Comparison of ENCODE assay signal across 9 mouse cellular contexts in the genomic region with DNA sequence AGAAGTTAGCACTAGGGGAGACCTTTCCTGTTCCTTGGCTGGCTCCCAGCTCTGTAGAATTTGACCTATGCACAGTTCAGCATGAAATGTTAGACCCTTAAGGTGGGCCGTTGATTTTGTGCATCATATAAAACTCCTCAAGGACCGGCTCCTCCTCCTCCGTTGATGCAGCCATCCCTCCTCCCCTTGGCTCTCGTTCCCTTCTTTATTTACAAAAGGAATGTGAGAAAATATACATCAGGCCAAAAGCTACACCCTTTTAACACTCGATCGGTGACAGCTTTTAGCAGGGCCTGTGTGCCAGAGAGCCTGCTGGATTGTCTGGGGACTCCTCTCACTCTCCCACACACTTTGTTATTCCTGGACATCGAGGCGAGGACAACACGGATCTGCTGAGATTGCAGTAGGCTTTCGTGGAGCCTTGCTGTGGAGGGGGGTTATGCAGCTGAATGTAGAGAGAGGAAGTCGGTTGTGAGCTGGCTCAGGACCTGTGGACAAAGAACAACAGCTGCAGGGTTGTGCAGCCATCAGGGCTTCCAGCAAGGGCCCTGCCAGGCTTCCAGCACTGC. TPM values are rescaled to one million over a fixed set of nuclear protein-coding genes. Genes with fewer than 3 reads are reported as not detected.
DNase-seq lines count a peak whose midpoint lies in the region; ATAC-seq and TF ChIP-seq lines count a peak whose summit lies in the region.
"Had no signal": no experiment of that assay in that cellular context is flagged by ENCODE, and none has a peak within 500 bp of the region (broad histone marks: within the 10 kb centered on the region; RNA-seq: fewer than 3 reads in every experiment).

No protein-coding gene starts in this region.

- peak overlapping the region; percentile 73 for H3K27ac ChIP-seq in embryonic facial prominence, embryonic 13.5 days
- peak overlapping the region; percentile 61 to 71 for H3K27ac ChIP-seq in heart, embryonic 14.5 days (replicated peaks in 1 of 2; ENCODE audit: control insufficient read depth in 1 of 2, insufficient read depth in 1 of 2, low read depth in 2 of 2, low read length in 2 of 2)
- H3K27ac ChIP-seq in lung, postnatal 0 days (ENCODE audit: low read length): peak overlapping the region; percentile 69
- peak overlapping the region; percentile 81 for H3K27ac ChIP-seq in stomach, postnatal 0 days (replicated peaks)

- peaks cover 30% of the 10 kb centered on the region for H3K79me2 ChIP-seq in C2C12 (ENCODE audit: control insufficient read depth, insufficient read depth)

- 53% methylated on average over 11 of the region's 11 CpGs for WGBS in embryonic facial prominence, embryonic 13.5 days
- 34% methylated on average over 11 of the region's 11 CpGs for WGBS in heart, embryonic 14.5 days
- WGBS in lung, postnatal 0 days: 15% methylated on average over 11 of the region's 11 CpGs
- WGBS in stomach, postnatal 0 days: 16% methylated on average over 11 of the region's 11 CpGs

- H3K36me3 ChIP-seq in C2C12 (ENCODE audit: control insufficient read depth, insufficient read depth): peaks cover 98% of the 10 kb centered on the region
- H3K36me3 ChIP-seq in embryonic facial prominence, embryonic 13.5 days: peaks cover 67% of the 10 kb centered on the region
- H3K36me3 ChIP-seq in heart, embryonic 14.5 days (ENCODE audit: control insufficient read depth, insufficient read depth, low read length): peaks cover 36% of the 10 kb centered on the region
- no peaks in the 10 kb centered on the region; the same call in 1 of the 2 replicates for H3K36me3 ChIP-seq in lung, postnatal 0 days (ENCODE audit: insufficient read depth, low read length)
- peaks cover 13% of the 10 kb centered on the region for H3K36me3 ChIP-seq in stomach, postnatal 0 days (ENCODE audit: control insufficient read depth, insufficient read depth, low read length)

- H3ac ChIP-seq in C2C12 (ENCODE audit: control insufficient read depth, insufficient read length, low read depth): no peak overlapping the region

- H3K9ac ChIP-seq in embryonic facial prominence, embryonic 13.5 days: no peak overlapping the region
- no peak overlapping the region for H3K9ac ChIP-seq in heart, embryonic 14.5 days (ENCODE audit: low read length)
- no peak overlapping the region for H3K9ac ChIP-seq in lung, postnatal 0 days (replicated peaks; ENCODE audit: low read depth)
- H3K9ac ChIP-seq in stomach, postnatal 0 days (ENCODE audit: low read length): peak overlapping the region; percentile 47

- no peaks in the 10 kb centered on the region for H3K27me3 ChIP-seq in C2C12 (ENCODE audit: control insufficient read depth, insufficient read depth, insufficient read length)
- no peaks in the 10 kb centered on the region for H3K27me3 ChIP-seq in embryonic facial prominence, embryonic 13.5 days
- no peaks in the 10 kb centered on the region for H3K27me3 ChIP-seq in heart, embryonic 14.5 days (ENCODE audit: control insufficient read depth, insufficient read depth, low read length)
- no peaks in the 10 kb centered on the region for H3K27me3 ChIP-seq in lung, postnatal 0 days (replicated peaks; ENCODE audit: insufficient read depth, low read length)
- H3K27me3 ChIP-seq in stomach, postnatal 0 days (ENCODE audit: control insufficient read depth, insufficient read depth, low read length): no peaks in the 10 kb centered on the region

- no peak overlapping the region for H3K4me3 ChIP-seq in C2C12 (ENCODE audit: insufficient read depth, poor library complexity, severe bottlenecking)
- H3K4me3 ChIP-seq in embryonic facial prominence, embryonic 13.5 days: no peak overlapping the region
- H3K4me3 ChIP-seq in heart, embryonic 14.5 days (ENCODE audit: control insufficient read depth in 1 of 2, insufficient read depth in 1 of 2, low read depth in 1 of 2, low read length in 2 of 2): no peak overlapping the region
- no peak overlapping the region for H3K4me3 ChIP-seq in lung, postnatal 0 days (ENCODE audit: low read depth, low read length)
- no peak overlapping the region for H3K4me3 ChIP-seq in stomach, postnatal 0 days (ENCODE audit: low read depth, low read length)

- TF ChIP-seq CTCF in C2C12 (IDR thresholded peaks at IDR 0.05; ENCODE audit: control insufficient read depth, insufficient read depth, insufficient read length): no peak
- no peak for TF ChIP-seq CTCF in lung, postnatal 0 days (IDR thresholded peaks at IDR 0.05)
- TF ChIP-seq CTCF in stomach, postnatal 0 days (IDR thresholded peaks at IDR 0.05; ENCODE audit: low read depth): no peak

- H3K79me3 ChIP-seq in C2C12 (ENCODE audit: low read depth): peaks cover 3% of the 10 kb centered on the region

- peak; percentile 73 for DNase-seq in kidney, postnatal 10 days
- DNase-seq in lung, postnatal 0 days (ENCODE audit: low spot score): peak; percentile 63
- DNase-seq in stomach, postnatal 0 days (ENCODE audit: low spot score): peak; percentile 44
- no peak for DNase-seq in adrenal gland, adult 2 months
- DNase-seq in cerebellum, adult 11-12 months: no peak

- H3K9me3 ChIP-seq in embryonic facial prominence, embryonic 13.5 days: no peaks in the 10 kb centered on the region
- H3K9me3 ChIP-seq in heart, embryonic 14.5 days (ENCODE audit: control insufficient read depth, low read length): no peaks in the 10 kb centered on the region
- H3K9me3 ChIP-seq in lung, postnatal 0 days (ENCODE audit: low read length): no peaks in the 10 kb centered on the region
- H3K9me3 ChIP-seq in stomach, postnatal 0 days (ENCODE audit: control insufficient read depth, low read length): no peaks in the 10 kb centered on the region

- TF ChIP-seq EP300 in lung, postnatal 0 days (IDR thresholded peaks at IDR 0.05): no peak
- no peak for TF ChIP-seq EP300 in stomach, postnatal 0 days (optimal IDR thresholded peaks at IDR 0.05)

- no peak; the same call in 1 of the 2 replicates for ATAC-seq in embryonic facial prominence, embryonic 13.5 days (ENCODE audit: insufficient number of reproducible peaks, insufficient read depth, low FRiP score, low TSS enrichment, low read depth)
- ATAC-seq in heart, embryonic 14.5 days (ENCODE audit: insufficient number of reproducible peaks, insufficient read depth, low FRiP score, low read depth): peak; percentile 87
- peak; percentile 62 for ATAC-seq in lung, postnatal 0 days
- ATAC-seq in stomach, postnatal 0 days (ENCODE audit: low FRiP score, low TSS enrichment): peak; percentile 43

- no peak overlapping the region for H3K4me2 ChIP-seq in embryonic facial prominence, embryonic 13.5 days
- peak overlapping the region; percentile 5 for H3K4me2 ChIP-seq in heart, embryonic 14.5 days (ENCODE audit: low read length)
- 0 out of 2 replicates have a peak overlapping the region, but pooled peaks have one; percentile 15 for H3K4me2 ChIP-seq in lung, postnatal 0 days (replicated peaks; ENCODE audit: low read depth, low read length)
- H3K4me2 ChIP-seq in stomach, postnatal 0 days (replicated peaks; ENCODE audit: low read depth): peak overlapping the region; percentile 29

- H3K4me1 ChIP-seq in embryonic facial prominence, embryonic 13.5 days: peaks cover 33% of the 10 kb centered on the region
- H3K4me1 ChIP-seq in heart, embryonic 14.5 days (ENCODE audit: control insufficient read depth in 2 of 2, insufficient read depth in 2 of 2, low read length in 2 of 2): peaks cover 18 to 22% of the 10 kb centered on the region in 2 experiments
- H3K4me1 ChIP-seq in lung, postnatal 0 days (ENCODE audit: insufficient read depth, low read depth, low read length): peaks cover 18% of the 10 kb centered on the region; the same call in 1 of the 2 replicates
- peaks cover 9% of the 10 kb centered on the region for H3K4me1 ChIP-seq in stomach, postnatal 0 days (replicated peaks; ENCODE audit: control insufficient read depth, insufficient read depth)

TF ChIP-seq in C2C12, 6 proteins besides CTCF, POLR2A, EP300 and RAD21:
- TF ChIP-seq FOSL1 (IDR thresholded peaks at IDR 0.05; ENCODE audit: insufficient read depth, low read length, poor library complexity, severe bottlenecking) (no peak), MYOD1 (IDR thresholded peaks at IDR 0.05; ENCODE audit: control insufficient read depth, insufficient read length, low read depth) (peak; percentile 30), MYOG (IDR thresholded peaks at IDR 0.05; ENCODE audit: control insufficient read depth, extremely low read depth, insufficient read length) (no peak)
TF ChIP-seq in C2C12: peak in this region for 1.

RNA-seq across cellular contexts. Expression of a gene that starts 56.5 kb away (rescaled TPM):
- not detected for polyA plus RNA-seq in C2C12 (2012; fragmentation: generic; extraction: Trizol)
- polyA plus RNA-seq in embryonic facial prominence, embryonic 13.5 days (2015; fragmentation: Nextera tagmentation; extraction: Ambion mirVana): not detected in 2 replicates
- polyA plus RNA-seq in heart, embryonic 14.5 days (2014; fragmentation: Nextera tagmentation; extraction: Ambion mirVana): not detected in 2 replicates
- not detected in 2 replicates for polyA plus RNA-seq in lung, postnatal 0 days (2015; fragmentation: Nextera tagmentation; extraction: Ambion mirVana)
- not detected in 2 replicates for polyA plus RNA-seq in stomach, postnatal 0 days (2015; fragmentation: Nextera tagmentation; extraction: Ambion mirVana)
- not detected for total RNA-seq in adrenal gland, adult 2 months (2021)
- polyA plus RNA-seq in adrenal gland, adult 2 months (2012; rRNA removed): not detected in 2 replicates
- total RNA-seq: gastrocnemius, postnatal 4 days had no signal

Comparison
In these comparisons a context has a peak if more than half of its experiments do, and no peak if none do; other contexts are left out.
1. DNase-seq: peak in kidney, postnatal 10 days (single experiment), lung, postnatal 0 days (single experiment) and stomach, postnatal 0 days (single experiment); none in adrenal gland, adult 2 months (single experiment) and cerebellum, adult 11-12 months (single experiment).
2. Peak in every context shown above with its lines, with median percentiles within 50 percentile points of each other: H3K27ac ChIP-seq.